Mouse (Mus musculus): ENCODE data around the gene Prr11.
"Not testable (repeated sequence)": the region's sequence is repeated elsewhere in the genome, so short reads cannot be mapped to it uniquely, and the experiment has no call there.

The Prr11 gene

DNA sequence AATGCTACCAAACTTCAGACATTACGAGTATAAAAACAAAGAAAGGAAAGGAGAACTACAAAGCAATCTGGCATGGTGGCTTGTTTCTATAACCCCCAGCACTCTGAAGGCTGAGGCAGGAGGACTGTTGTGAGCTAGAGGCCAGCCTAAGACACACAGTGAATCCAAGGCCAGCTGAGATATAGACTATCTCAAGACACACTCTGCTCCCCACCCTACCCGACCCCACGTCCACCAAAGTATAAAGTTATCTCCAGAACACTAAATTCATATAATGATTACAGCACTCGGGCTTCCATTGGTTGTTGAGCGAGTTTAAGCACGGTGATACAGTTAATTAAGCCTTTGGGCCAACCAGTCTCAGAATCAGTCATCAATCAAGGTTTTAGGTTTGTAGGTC, 52.2 kb downstream of the Prr11 start:
- DNase-seq (ENCODE audit: extremely low read depth, insufficient read length, low spot score): no peak

GRCm38 (mm10) chr11:87048900-87049299, 59.6 kb downstream of the Prr11 start:
- DNase-seq (ENCODE audit: extremely low read depth, insufficient read length, low spot score): not testable (repeated sequence)

GRCm38 (mm10) chr11:87046968-87047367, 61.5 kb downstream of the Prr11 start:
- no peak for DNase-seq (ENCODE audit: extremely low read depth, insufficient read length, low spot score)

DNA sequence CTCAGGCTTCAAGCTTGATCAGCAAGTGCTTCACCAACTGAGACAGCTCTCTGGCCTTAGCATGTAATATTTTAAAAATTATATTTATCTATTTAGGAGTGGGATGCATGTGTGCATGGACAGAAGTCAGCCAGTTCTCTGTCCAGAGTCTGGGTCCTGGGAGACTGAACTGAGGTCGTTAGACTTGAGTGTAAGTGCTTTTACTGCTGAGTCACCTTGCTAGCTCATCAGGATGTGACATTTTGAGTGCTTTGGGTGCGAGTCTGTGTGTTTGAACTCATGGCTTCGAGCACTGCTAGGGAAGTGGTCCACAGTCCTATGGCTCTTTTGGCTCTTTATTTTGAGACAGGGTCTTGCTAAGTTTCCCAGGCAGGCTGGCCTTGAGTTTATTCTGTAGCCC, 65.5 kb downstream of the Prr11 start:
- no peak for DNase-seq (ENCODE audit: extremely low read depth, insufficient read length, low spot score)

GRCm38 (mm10) chr11:87039307-87039963, 69.1 kb downstream of the Prr11 start:
- DNase-seq (ENCODE audit: extremely low read depth, insufficient read length, low spot score): no peak
